Mouse (Mus musculus): ENCODE measurements around the gene C1qtnf6.

The C1qtnf6 gene

GRCm38 (mm10) chr15:78544561-78545001, 13.4 kb upstream of the C1qtnf6 start, which contains the start of gene Sstr3:
Gene Sstr3 (minus strand): TSS chr15:78544685.
- DNase-seq: no peak

- DNase-seq: no peak
Measured at GRCm38 (mm10) chr15:78544041-78544440, 12.8 kb upstream of the C1qtnf6 start.

DNA sequence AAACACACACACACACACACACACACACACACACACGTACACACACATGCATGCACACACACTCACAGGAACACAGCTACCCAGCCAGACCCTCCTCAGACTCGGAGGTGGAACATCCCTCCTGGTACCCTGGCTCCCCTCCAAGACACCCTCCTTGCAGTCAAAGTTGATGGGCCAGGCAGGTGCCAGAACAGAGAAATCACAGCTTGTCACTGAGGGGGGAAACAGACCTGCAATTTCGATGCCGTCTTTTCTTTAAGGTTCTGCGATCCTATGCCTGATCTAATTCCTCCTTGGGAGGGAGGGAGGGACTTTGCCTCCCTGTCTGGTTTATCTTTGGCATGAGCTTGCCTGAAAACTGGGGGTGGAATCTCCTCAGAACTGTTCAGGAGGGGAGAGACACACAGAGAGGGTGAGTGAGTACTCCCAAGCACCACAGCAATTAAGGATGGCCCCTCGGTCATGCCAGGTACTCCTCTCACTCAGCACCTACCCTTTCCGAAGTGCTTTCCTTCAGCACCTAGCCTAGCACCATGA, 11.6 kb upstream of the C1qtnf6 start:
- DNase-seq: no peak

- no peak for DNase-seq
Measured at GRCm38 (mm10) chr15:78542098-78542766, 11.0 kb upstream of the C1qtnf6 start.

GRCm38 (mm10) chr15:78541606-78542005, 10.4 kb upstream of the C1qtnf6 start:
- DNase-seq: no peak

DNA sequence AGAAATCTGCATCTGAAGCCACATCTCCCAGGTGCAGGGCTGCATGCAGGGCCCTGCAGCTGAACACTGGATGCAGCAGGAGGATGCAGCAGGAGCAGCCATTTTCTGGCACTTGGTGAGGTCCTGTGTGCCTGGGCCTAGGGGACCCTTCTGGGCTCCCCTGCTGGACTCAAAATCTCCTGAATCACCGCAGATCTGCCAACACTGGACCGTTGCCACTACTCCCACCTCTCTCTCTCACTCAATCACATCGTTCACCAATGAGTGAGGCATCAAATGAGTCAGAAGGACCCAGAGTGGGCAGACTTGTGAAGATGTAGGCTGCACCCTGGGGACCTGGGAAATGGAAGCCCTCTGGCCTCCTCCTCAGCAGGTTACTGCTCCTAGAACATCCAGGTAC, 9.8 kb upstream of the C1qtnf6 start:
- DNase-seq: no peak

DNA sequence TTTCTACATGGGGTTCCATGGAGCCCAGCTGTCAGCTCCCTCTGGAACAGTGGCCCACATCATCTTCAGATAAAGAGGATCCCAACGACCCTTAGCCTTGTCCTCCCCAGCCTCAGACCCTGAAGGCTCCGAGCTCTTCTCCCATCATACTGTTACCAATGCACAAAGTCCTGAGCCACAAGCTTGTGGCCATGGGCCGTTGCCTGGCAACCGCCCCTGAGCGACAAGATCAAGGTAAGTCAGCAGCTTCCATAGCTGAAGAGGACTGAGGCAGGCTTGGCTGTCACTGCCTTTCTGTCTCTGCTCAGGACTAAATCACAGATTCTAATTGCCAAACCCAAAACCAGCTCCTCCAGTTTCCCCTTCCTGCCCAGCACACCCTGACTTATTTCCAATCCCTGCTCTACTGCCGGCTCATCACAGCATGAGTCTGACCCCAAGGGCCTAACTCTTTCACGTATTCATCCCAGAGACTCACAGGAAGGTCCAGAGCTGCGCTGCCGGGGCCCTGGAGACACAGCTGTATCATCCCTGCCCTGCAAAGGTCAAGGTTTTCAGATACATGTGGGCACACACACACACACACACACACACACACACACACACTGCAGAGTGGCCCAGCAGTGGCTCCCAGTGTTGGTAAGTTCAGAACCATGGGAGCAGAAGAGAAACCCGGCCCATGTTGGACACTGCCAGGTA, 4.7 kb upstream of the C1qtnf6 start:
- DNase-seq: no peak

DNA sequence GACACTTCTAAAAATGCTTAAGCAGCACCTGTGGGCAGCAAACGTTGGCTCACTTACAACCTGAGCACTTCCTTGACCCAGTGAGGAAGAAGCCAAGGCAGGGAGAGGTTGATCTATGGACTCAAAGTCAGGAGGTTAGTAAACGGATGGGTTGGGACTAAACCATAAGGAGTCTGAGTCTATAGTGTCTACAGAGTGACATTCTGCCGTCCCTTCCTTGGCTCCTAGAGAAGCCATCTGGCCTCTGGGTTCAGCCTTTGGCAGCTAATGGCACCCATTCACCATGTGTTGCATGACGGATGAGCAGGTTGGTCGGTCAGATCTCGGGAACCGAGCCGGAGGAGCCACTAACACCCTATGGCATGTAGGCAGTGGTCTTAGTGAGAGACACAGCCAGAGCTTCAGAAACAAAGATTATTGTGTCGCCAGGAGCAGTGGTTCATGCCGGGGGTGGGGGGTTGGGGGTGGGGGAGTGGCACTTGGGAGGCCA, 2.2 kb upstream of the C1qtnf6 start:
- no peak for DNase-seq

DNA sequence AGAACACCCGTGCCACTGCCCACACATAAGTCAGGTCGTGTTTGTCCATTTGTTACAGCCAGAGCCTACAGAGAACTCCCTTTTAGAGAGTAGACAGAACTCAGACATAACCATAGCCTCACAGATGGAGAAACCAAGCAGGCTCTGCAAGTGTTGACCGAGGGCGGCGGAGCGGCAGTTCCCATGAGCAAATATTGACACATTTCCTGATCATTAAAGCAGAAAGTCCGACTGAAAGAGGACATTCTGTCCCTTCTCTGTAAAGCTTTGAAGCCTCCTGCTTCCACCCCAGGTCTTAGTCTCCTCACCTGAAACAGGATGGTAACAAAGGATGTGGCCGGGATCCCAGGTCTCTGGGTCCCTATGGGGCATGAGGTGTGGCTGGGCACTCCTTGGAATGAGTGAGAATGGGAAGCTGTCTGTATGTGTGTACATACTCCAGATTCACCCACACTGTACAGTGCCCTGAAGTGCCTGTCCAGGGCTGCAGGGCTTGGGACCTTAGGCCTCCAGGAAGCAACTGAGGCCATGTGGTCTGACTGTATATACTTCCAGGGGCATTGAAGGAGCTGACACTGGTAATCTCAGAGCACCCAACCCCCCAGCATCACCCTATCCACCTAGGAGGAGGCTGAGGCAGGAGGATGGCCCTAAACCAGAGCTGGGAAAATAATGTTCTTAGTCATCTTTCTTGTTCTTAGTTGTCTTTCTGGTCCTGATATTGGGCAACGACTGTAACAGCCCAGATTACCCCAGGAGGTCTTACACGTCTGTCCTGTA, 1.5 kb upstream of the C1qtnf6 start:
- DNase-seq: no peak

DNA sequence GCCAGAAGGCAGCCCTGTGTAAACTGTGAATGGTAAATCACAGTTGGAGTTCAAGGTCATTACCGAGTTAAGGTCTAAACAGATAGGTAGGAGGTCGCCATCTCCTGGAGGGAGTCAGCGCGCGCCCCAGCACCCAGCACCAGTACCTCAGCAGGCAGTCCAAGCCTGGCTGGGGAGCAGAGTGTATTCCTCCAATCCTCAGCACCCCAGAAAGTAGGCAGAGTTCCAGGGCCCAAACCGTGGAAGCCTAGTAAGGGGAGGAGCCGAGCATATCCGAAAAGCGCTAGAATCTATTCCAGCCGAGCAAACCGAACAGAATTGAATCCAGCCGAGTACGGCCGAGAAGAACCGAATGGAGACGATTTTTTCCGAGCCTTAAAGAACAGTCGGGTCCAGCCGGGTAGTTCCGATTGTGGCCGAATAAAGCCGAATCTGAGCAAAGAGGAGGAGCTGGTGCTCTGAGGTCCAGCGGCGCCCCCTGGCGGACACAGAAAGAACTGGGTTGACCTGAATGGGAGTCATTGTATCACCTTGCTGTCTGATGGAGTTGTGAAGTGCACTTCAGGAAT, 769 bp upstream of the C1qtnf6 start:
- DNase-seq: peak; percentile 99

DNA sequence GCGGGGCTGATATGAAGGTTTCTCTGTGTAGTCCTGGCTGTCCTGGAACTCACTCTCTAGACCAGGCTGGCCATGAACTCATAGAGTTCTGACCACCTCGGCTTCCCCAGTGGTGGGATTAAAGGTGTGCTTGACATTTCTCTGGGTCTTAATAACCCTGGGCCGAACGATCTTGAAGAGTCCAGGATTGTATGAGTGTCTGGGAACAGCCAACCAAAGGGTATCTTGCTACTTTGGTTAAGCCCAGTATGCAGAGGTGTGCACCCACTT, 170 bp upstream of the C1qtnf6 start:
- no peak for DNase-seq

- DNase-seq: no peak
Measured at GRCm38 (mm10) chr15:78530141-78530540, 1.1 kb downstream of the C1qtnf6 start.

DNA sequence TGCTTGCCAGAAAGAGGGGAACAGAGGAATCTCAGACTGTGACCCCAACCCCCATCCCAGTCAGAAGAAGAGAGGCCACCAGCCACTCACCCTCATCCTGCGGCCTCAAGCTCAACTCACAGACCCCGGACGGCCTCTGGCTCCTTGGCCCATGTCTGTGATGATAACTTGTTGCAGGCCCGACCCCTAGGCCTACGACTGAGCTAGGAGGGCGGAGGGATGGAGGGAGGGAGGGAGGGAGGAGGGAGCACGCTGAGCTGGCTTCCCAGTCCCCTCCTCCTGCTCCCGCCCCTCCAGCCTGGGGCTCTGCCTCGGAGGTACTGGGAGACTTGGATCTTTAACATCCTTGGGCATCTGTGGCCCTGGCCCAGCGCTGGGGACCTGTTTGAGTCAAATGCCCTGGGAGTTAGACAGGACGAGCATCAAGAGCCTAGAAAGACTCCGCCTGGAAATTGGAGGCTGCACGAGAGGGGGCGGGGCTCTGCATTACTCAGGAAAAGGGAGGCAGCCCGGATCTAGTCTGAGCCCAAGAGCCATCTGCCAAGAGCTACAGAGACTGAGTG, 1.7 kb downstream of the C1qtnf6 start:
- peak; percentile 76 for DNase-seq

DNA sequence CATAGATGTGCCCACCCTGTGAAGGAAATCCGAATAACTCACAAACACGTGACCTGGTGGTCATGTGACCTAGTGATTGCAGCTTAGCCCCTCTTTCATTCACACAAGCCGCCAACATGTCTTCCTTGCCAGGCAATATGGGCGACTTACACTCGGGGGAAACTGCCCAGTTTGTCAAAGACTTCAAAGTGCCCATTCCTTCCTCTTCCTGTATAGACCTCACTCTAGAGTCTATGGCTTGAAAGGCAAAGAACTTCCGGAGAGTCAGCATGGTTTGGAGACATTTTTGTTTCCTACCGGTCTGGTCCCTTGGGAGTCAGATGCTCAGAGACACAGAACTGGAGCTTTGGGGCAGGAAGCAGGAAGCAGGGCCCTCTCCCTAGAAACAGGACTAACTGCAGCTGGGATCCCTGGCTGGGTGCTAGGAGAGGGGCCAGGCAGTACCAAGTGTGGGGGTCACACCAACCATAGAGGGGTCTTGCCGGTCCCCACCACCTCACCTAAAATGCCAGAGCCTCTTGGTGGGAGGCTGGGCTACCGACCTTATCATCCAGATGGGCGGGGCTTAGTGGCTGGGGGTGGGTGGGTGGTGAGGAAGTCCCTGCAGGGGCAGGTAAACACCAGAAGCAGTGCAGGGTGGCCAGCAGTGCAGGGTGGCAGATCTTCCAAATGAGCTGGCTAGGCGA, 2.3 kb downstream of the C1qtnf6 start:
- peak; percentile 71 for DNase-seq

- DNase-seq: peak; percentile 60
Measured at GRCm38 (mm10) chr15:78527973-78528372, 3.2 kb downstream of the C1qtnf6 start.

- DNase-seq: no peak
Measured at GRCm38 (mm10) chr15:78524163-78524562, 7.1 kb downstream of the C1qtnf6 start.

DNA sequence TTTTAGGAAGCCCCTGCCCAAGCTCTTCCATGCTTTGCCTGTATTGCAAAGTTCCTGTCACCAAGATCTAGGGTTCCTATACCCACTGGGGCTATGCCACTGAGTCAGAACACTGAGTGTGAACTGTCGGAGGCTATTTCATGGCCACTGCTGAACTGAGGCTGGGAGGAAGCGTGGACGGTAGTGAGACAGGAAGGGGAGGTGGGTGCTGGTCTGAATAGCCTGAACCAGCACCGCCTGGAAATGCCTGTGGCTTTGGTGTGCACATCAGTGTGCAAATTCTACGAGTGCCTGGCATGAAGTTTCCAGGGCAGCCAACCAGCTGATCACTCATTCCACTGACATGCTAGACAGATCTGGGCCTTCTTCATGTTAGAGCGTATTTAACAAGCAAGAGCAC, 9.3 kb downstream of the C1qtnf6 start:
- no peak for DNase-seq

DNA sequence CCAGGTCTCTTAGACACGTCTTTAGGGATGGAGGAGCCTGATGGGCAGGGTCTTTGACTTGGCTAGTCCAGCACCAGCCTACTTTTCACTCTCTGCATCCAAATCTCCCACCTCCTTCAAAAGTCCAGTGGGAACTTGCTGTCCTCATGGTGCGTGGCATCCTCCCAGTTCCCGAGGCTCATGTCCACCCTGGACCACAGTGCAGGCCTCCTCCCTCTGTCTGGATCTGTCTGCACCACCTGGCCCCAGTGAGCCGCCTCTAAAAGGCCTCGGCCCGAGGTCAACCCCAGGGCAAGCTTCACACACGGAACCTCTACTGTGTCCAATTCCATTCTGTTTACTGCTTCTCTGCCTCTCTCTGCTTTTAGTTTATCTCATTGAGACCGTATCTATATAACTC, 9.9 kb downstream of the C1qtnf6 start:
- DNase-seq: no peak

GRCm38 (mm10) chr15:78520112-78520715, 11.0 kb downstream of the C1qtnf6 start:
- peak; percentile 62 for DNase-seq

- DNase-seq: no peak
Measured at GRCm38 (mm10) chr15:78518221-78518620, 13.0 kb downstream of the C1qtnf6 start.

- DNase-seq: no peak
Measured at GRCm38 (mm10) chr15:78515759-78516158, 15.5 kb downstream of the C1qtnf6 start.
